Mouse (Mus musculus): ENCODE data around the gene Abcb5. TPM values are rescaled to one million over a fixed set of nuclear protein-coding genes. Genes with fewer than 3 reads are reported as not detected.

Gene Abcb5
- not detected in 2 replicates for polyA plus RNA-seq (2015; fragmentation: Nextera tagmentation; extraction: Ambion mirVana)

GRCm38 (mm10) chr12:118966321-118966720, at the start of gene Abcb5:
TSS of gene Abcb5 (minus strand) at chr12:118966421.

GRCm38 (mm10) chr12:118846221-118846620, 120.0 kb downstream of the Abcb5 start, which contains the start of gene Sp8:
TSS of gene Sp8 (plus strand) at chr12:118846329.

Other genes with a start within 250 kb of the Abcb5 start
- gene Sp8, start 120.1 kb downstream of the Abcb5 start, polyA plus RNA-seq (2015; fragmentation: Nextera tagmentation; extraction: Ambion mirVana), result not detected in 2 replicates